In the genomic region with DNA sequence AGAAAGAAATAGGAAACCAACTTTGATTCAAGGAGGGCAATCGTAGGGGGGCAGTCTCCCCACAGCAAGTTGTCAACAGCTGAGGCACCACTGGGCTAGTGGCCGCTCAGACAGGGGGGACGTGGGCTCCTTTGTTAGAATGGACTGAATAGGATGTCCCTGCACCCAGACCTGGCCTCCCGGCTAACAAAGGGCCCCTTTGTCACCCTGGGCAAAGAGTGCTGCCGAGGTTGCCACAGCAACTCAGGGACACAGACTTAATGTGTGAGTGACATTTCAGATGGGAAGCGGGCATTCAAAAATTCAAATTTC, we compare ENCODE assay signal across 13 mouse cellular contexts. TPM values are rescaled to one million over a fixed set of nuclear protein-coding genes. Genes with fewer than 3 reads are reported as not detected.
DNase-seq lines count a peak whose midpoint lies in the region; ATAC-seq and TF ChIP-seq lines count a peak whose summit lies in the region.
"Had no signal": no experiment of that assay in that cellular context is flagged by ENCODE, and none has a peak within 500 bp of the region (broad histone marks: within the 10 kb centered on the region; RNA-seq: fewer than 3 reads in every experiment).

No protein-coding gene starts in this region.

- H3K27ac ChIP-seq in intestine, embryonic 14.5 days (ENCODE audit: low read depth) = no peak overlapping the region
- no peak overlapping the region for H3K27ac ChIP-seq in intestine, postnatal 0 days (ENCODE audit: low read depth, low read length)
- H3K27ac ChIP-seq in forebrain, embryonic 12.5 days = peak overlapping the region; percentile 76
- no peak overlapping the region for H3K27ac ChIP-seq in intestine, embryonic 15.5 days
- no peak overlapping the region for H3K27ac ChIP-seq in midbrain, postnatal 0 days (ENCODE audit: low read depth, low read length)
- H3K27ac ChIP-seq: heart, embryonic 13.5 days; limb, embryonic 15.5 days had no signal

- H3K9ac ChIP-seq in intestine, embryonic 14.5 days (ENCODE audit: low read length) = no peak overlapping the region
- H3K9ac ChIP-seq in intestine, postnatal 0 days (ENCODE audit: low read depth, low read length) = no peak overlapping the region
- no peak overlapping the region for H3K9ac ChIP-seq in forebrain, embryonic 12.5 days
- no peak overlapping the region for H3K9ac ChIP-seq in intestine, embryonic 15.5 days
- no peak overlapping the region for H3K9ac ChIP-seq in midbrain, postnatal 0 days (replicated peaks; ENCODE audit: low read length, poor library complexity, severe bottlenecking)
- H3K9ac ChIP-seq: heart, embryonic 13.5 days; limb, embryonic 15.5 days had no signal

- 52% methylated on average over 6 of the region's 6 CpGs for WGBS in intestine, embryonic 14.5 days
- 45% methylated on average over 6 of the region's 6 CpGs for WGBS in intestine, postnatal 0 days
- WGBS in forebrain, embryonic 12.5 days = 2% methylated on average over 6 of the region's 6 CpGs
- 48% methylated on average over 6 of the region's 6 CpGs for WGBS in intestine, embryonic 15.5 days
- WGBS in midbrain, postnatal 0 days = 19% methylated on average over 6 of the region's 6 CpGs

- H3K4me3 ChIP-seq in intestine, embryonic 14.5 days (ENCODE audit: low read depth, low read length) = no peak overlapping the region
- H3K4me3 ChIP-seq in intestine, postnatal 0 days (ENCODE audit: low read depth, low read length) = no peak overlapping the region
- no peak overlapping the region for H3K4me3 ChIP-seq in forebrain, embryonic 12.5 days (replicated peaks)
- H3K4me3 ChIP-seq in intestine, embryonic 15.5 days (replicated peaks) = no peak overlapping the region
- H3K4me3 ChIP-seq in midbrain, postnatal 0 days (ENCODE audit: low read depth, low read length) = no peak overlapping the region
- H3K4me3 ChIP-seq: heart, embryonic 13.5 days; limb, embryonic 15.5 days had no signal

- no peaks in the 10 kb centered on the region for H3K36me3 ChIP-seq in intestine, embryonic 14.5 days (ENCODE audit: control insufficient read depth, insufficient read depth, low read length)
- no peaks in the 10 kb centered on the region for H3K36me3 ChIP-seq in intestine, postnatal 0 days (ENCODE audit: control insufficient read depth, insufficient read depth)
- no peaks in the 10 kb centered on the region for H3K36me3 ChIP-seq in forebrain, embryonic 12.5 days (replicated peaks)
- no peaks in the 10 kb centered on the region for H3K36me3 ChIP-seq in intestine, embryonic 15.5 days
- H3K36me3 ChIP-seq in midbrain, postnatal 0 days (ENCODE audit: insufficient read depth, low read length) = no peaks in the 10 kb centered on the region
- H3K36me3 ChIP-seq: heart, embryonic 13.5 days; limb, embryonic 15.5 days had no signal

- no peak for DNase-seq in intestine, embryonic 14.5 days (ENCODE audit: low spot score)
- peak; percentile 51 for DNase-seq in midbrain, postnatal 0 days (ENCODE audit: low spot score)
- no peak for DNase-seq in yolk sac, embryonic 10.5 days (ENCODE audit: low spot score)
- DNase-seq in thymus, postnatal 4 days = no peak
- DNase-seq in ovary, postnatal 14 days (ENCODE audit: low spot score) = no peak
- DNase-seq: lung, postnatal 4 days had no signal

- no peak overlapping the region for H3K4me2 ChIP-seq in intestine, embryonic 14.5 days (ENCODE audit: low read length)
- no peak overlapping the region for H3K4me2 ChIP-seq in intestine, postnatal 0 days (replicated peaks; ENCODE audit: low read depth)
- H3K4me2 ChIP-seq in forebrain, embryonic 12.5 days = peak overlapping the region; percentile 19; the same call in 1 of the 2 replicates
- H3K4me2 ChIP-seq in intestine, embryonic 15.5 days (replicated peaks) = no peak overlapping the region
- H3K4me2 ChIP-seq in midbrain, postnatal 0 days (ENCODE audit: low read depth, low read length, poor library complexity, severe bottlenecking) = no peak overlapping the region
- H3K4me2 ChIP-seq: heart, embryonic 13.5 days; limb, embryonic 15.5 days had no signal

- peaks cover 10% of the 10 kb centered on the region for H3K4me1 ChIP-seq in intestine, embryonic 14.5 days (replicated peaks; ENCODE audit: control insufficient read depth, insufficient read depth, low read length)
- H3K4me1 ChIP-seq in intestine, postnatal 0 days (replicated peaks; ENCODE audit: control insufficient read depth, insufficient read depth, low read length) = no peaks in the 10 kb centered on the region
- H3K4me1 ChIP-seq in forebrain, embryonic 12.5 days = peaks cover 45% of the 10 kb centered on the region
- peaks cover 14% of the 10 kb centered on the region; the same call in 1 of the 2 replicates for H3K4me1 ChIP-seq in intestine, embryonic 15.5 days (replicated peaks)
- H3K4me1 ChIP-seq in midbrain, postnatal 0 days (ENCODE audit: insufficient read depth, low read length) = 0 out of 2 replicates have a peak, but pooled peaks cover 3% of the 10 kb centered on the region

- no peaks in the 10 kb centered on the region for H3K9me3 ChIP-seq in intestine, embryonic 14.5 days (ENCODE audit: control insufficient read depth, low read length)
- H3K9me3 ChIP-seq in intestine, postnatal 0 days (ENCODE audit: control insufficient read depth) = no peaks in the 10 kb centered on the region
- H3K9me3 ChIP-seq in forebrain, embryonic 12.5 days = no peaks in the 10 kb centered on the region
- H3K9me3 ChIP-seq in intestine, embryonic 15.5 days = no peaks in the 10 kb centered on the region
- H3K9me3 ChIP-seq in midbrain, postnatal 0 days (ENCODE audit: low read length) = no peaks in the 10 kb centered on the region
- H3K9me3 ChIP-seq: heart, embryonic 13.5 days; limb, embryonic 15.5 days had no signal

- peak; percentile 84 for ATAC-seq in intestine, embryonic 14.5 days (replicated peaks; ENCODE audit: low FRiP score, low TSS enrichment, low read depth)
- ATAC-seq in intestine, postnatal 0 days = no peak; the same call in 1 of the 2 replicates
- peak; percentile 79 for ATAC-seq in forebrain, embryonic 12.5 days (ENCODE audit: low FRiP score)
- peak; percentile 76 for ATAC-seq in intestine, embryonic 15.5 days
- ATAC-seq in midbrain, postnatal 0 days (ENCODE audit: low FRiP score) = peak; percentile 52; the same call in 1 of the 2 replicates
- ATAC-seq: inflammation-experienced regulatory T-cells, adult 6 months had no signal

- H3K27me3 ChIP-seq in intestine, embryonic 14.5 days (replicated peaks; ENCODE audit: control insufficient read depth, insufficient read depth, low read length) = no peaks in the 10 kb centered on the region
- 0 out of 2 replicates have a peak, but pooled peaks cover 7% of the 10 kb centered on the region for H3K27me3 ChIP-seq in intestine, postnatal 0 days (replicated peaks; ENCODE audit: control insufficient read depth, insufficient read depth, low read length)
- no peaks in the 10 kb centered on the region for H3K27me3 ChIP-seq in forebrain, embryonic 12.5 days
- no peaks in the 10 kb centered on the region for H3K27me3 ChIP-seq in intestine, embryonic 15.5 days (replicated peaks)
- H3K27me3 ChIP-seq in midbrain, postnatal 0 days (ENCODE audit: insufficient read depth, low read length) = no peaks in the 10 kb centered on the region; the same call in 1 of the 2 replicates
- H3K27me3 ChIP-seq: heart, embryonic 13.5 days had no signal

- TF ChIP-seq CTCF in intestine, postnatal 0 days (IDR thresholded peaks at IDR 0.05; ENCODE audit: low read depth) = no peak
- no peak for TF ChIP-seq CTCF in midbrain, postnatal 0 days (IDR thresholded peaks at IDR 0.05)

RNA-seq across cellular contexts. Expression of gene Tox2, which starts 7.1 kb away (rescaled TPM):
- polyA plus RNA-seq in intestine, embryonic 14.5 days (2014; fragmentation: Nextera tagmentation; extraction: Ambion mirVana) = 6.3 and 7.3 TPM in 2 replicates
- polyA plus RNA-seq in intestine, postnatal 0 days (2015; fragmentation: Nextera tagmentation; extraction: Ambion mirVana) = 2.0 and 3.3 TPM in 2 replicates
- 27.2 and 31.6 TPM in 2 replicates for polyA plus RNA-seq in forebrain, embryonic 12.5 days (2016; fragmentation: Nextera tagmentation; extraction: Ambion mirVana)
- polyA plus RNA-seq in intestine, embryonic 15.5 days (2015; fragmentation: Nextera tagmentation; extraction: Ambion mirVana) = 5.0 and 6.1 TPM in 2 replicates
- 7.6 and 14.3 TPM in 2 replicates for total RNA-seq in midbrain, postnatal 0 days (2014; rRNA removed)
- 57.0 and 64.7 TPM in 2 replicates for polyA plus RNA-seq in midbrain, postnatal 0 days (2015; fragmentation: Nextera tagmentation; extraction: Ambion mirVana)
- total RNA-seq: neutrophil, adult 5-6 weeks had no signal
